Mouse (Mus musculus) urinary bladder, adult 2 months (tissue): Measurements from ENCODE around the gene Thumpd2. TPM values are rescaled to one million over a fixed set of nuclear protein-coding genes. Genes with fewer than 3 reads are reported as not detected.

Source experiments
- DNase-seq: peaks from one replicate; pipeline ENCODE4 v3.0.0; 2022; ENCODE audit warnings: low spot score
- polyA plus RNA-seq: library from polyadenylated mRNA; depleted of rRNA; stranded (reverse); fragments of >200 nt; gene quantifications from 2 replicates; pipeline ENCODE4 v1.2.3, GENCODE M21; 2012; rRNA removed

Thumpd2 gene
- 4.6 and 5.0 TPM in 2 replicates for polyA plus RNA-seq

DNA sequence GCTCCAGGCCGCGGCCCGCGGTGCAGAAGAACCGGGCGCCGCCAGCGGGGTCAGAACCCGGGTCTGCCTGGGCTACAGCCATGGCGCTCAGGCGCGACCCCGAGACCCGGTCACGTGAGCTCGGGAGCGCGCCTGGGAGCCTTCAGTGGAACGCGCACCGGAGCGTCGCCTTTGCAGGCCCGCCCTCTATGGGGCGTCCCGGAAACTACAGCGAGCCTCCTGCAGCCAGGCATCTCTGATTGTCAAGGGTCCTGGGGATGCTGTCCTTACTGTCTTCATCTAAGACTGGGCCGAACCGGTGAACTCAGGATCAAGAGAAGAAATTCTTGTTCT lies at the start of gene Thumpd2:
Thumpd2 (minus strand) TSS at position 104 of the 333 bp plus-strand sequence.
- DNase-seq: peak; percentile 80

DNA sequence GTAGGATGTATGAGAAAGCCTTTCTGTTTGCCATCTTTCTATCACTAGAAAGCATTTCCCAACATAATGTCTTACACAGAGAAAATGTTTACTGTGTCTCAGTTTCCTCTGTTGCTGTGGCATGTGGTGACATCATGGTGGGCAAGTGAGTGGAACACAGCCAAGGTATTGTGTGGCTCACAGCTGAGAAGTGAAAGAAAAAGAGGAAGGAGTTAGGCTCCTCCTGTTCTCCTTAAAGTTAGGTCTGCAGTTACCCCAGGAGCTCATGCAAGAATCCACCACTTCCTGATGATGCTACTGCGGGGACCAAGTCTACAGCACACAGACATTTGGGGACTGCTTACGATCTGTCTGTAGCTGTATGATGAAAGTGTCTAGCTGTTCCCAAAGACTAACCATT lies 39.4 kb upstream of the Thumpd2 start:
- DNase-seq: no peak

DNA sequence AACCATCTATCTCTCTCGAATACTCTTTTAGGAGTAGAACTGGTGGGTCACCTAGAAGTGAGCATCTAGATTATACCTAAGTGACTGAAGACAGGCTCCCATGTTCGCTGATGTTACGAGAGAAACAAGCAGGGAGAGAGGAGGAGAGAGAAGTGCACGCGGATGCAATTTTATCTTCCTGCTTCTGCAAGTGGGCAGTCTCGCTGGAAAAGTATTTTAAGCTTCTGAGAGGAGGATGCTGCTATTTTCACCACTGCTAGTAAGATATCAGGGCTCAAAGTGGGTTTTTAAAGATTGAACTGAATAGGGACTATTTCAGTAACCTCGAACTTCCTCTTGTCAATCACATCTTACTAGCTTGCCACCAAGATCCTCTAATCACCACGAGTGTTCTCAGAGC lies 38.0 kb upstream of the Thumpd2 start:
- DNase-seq: no peak

DNA sequence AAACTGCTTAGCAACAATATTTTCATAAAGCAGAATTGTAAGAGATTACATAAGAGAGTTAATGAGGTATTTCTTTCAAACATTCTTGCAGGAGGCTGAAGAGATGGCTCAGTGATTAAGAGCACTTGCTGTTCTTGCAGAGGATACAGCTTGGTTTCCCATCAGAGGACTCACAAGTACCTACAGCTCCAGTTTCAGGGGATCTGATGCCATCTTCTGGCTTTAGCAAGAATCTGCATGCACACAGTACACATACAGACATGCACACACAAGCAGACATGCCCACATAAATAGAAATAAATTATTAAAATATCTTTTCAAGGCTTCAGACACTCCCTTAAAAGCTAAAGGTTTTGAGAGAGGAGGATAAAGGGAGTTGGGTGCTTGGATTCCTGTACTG lies 33.6 kb upstream of the Thumpd2 start:
- no peak for DNase-seq

DNA sequence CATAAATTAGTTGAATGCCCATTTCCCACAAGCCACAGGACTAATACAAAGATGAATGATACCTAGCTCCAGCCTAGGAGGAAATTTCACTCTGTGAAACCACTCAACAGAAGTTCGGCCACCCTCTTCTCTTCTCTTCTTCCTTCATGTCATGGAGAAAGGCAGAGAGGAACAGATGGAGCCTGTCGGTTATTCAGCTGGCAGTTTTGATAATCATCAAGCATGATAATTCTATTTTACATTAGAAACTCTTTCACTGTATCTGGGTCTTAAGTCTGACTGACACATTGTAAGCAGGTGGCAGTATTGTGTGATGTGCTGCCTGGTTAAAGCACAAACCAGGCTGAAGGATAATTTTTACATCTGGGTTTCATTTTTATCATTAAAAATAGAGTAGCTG lies 31.6 kb upstream of the Thumpd2 start:
- no peak for DNase-seq

DNA sequence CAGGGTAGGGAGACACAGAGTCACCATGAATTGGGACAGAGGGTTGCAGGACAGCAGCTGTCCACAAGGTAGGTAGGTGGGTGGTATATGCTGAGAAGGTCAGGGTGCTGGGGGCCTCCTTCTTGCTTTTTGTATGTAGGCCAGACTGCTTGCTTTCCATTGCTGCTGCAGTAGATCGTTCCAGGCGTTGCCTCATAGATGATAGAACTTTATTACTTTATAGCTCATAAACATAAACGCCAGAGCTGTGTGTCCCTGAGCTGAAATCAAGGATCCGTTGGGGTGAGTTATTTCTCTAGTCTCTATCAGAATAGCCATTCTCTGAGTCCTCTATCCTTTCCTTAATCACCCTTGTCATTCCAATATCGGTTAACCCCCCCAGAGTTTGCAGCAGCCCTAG lies 27.9 kb upstream of the Thumpd2 start:
- DNase-seq: no peak

DNA sequence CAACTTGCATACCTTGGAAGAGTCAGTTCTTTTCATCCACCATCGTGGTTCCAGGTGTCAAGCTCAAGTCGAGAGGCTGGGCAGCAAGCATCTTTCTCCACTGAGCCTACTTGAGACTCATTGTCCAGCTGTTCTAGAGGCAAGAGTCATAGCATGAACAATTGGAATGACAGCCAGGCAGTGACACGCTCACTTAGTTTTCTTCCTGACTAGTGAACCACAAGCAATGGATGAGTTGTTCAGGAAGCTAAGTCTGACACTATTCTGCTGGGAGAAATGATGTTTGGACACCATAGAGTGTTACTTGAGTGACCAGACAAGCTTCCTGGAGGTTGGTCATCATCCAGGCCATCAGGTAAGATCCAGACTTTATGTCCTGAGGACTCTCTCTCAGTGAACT lies 24.0 kb upstream of the Thumpd2 start:
- DNase-seq: no peak

DNA sequence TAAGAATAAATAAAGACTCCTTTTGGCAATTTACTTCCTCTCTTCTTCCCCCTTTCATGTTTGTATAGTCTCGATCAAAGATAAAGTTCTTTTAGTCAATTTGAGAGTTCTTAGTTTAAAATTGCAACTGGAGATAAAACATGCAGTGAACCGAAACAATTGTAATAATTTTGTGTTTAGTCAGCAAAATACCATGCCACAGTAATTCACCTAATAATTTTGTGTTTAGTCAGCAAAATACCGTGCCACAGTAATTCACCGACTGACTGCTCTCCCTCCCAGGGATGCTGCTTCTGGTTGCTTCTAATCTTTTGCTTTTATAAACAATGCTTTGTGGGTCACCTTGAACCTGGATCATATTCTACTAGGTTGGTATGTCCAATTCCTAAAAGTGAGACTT lies 22.9 kb upstream of the Thumpd2 start:
- DNase-seq: no peak

DNA sequence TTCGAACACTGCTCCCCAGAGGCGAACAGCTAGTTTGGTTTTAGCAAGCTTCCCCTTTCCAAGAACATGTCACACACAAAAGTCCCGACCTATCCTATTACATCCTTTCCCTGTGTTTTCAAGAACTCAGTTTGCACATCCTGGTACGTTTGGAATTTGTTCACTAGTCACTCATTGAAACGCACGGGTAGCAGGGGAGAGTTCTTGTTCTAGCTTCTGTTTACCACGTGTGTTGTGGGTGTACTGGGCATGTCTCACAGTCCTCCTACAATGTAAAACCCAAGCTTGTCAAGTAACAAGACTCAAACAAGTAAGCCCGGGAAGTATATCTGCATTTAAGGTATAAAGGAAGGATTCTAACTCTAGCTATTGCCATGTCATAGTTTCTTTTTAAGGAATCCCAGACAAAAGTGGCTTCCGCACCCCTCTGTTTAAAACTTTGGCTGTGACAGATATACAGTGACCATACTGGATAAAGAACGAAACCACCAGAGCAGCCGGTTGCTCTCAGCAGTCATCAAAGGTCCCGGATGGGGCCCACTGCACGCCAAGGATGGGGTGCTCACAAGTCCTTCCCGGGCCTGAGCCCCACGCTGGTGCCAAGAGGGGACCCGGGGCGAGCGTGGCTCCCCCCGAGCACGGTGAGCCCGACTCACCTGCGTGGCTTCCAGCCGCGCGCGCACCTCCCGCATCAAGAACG lies 453 bp downstream of the Thumpd2 start:
- no peak for DNase-seq

DNA sequence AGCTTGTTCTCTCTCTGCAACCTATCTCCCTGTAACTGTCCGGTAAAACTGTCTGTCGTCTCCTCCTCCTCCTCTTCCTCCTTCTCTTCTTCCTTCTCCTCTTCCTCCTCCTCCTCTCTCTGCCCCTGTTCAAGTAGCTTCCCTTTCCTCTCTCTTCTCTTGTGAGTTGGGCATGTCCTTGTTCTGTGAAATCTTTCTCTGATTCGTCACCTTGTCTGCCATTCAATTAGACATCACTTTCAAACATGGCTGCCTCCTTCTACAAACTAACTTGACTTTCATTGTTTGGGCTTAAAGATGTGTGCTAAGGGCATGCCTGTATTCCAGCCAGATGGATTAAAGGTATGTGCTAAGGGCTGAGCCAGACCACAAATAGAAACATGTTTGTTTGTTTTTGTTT lies 1.5 kb downstream of the Thumpd2 start:
- DNase-seq: no peak

DNA sequence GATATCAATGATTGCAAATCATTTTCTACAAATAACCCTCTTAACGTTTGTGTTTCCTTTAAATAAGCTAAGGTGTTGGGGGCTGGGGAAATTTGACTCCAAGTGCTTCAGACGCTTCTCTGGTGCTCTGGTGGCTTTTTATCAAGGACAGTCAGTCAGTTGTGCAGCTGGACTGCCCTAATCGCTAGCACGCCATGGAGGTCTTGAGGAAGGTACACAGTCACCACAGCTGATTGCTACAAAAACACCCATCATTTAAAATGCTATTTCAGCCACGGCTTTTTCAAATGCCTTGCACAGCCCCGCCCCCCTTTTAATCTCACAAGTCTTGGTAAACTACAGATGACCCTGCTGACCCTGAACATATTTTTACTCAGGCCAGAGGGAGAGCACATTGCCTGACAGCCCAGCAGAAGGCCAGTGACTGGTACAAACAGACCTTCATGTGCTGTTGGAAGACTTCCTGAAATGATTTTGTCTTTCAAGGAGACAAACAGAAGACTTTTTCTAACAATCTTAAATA lies 2.5 kb downstream of the Thumpd2 start:
- DNase-seq: no peak

DNA sequence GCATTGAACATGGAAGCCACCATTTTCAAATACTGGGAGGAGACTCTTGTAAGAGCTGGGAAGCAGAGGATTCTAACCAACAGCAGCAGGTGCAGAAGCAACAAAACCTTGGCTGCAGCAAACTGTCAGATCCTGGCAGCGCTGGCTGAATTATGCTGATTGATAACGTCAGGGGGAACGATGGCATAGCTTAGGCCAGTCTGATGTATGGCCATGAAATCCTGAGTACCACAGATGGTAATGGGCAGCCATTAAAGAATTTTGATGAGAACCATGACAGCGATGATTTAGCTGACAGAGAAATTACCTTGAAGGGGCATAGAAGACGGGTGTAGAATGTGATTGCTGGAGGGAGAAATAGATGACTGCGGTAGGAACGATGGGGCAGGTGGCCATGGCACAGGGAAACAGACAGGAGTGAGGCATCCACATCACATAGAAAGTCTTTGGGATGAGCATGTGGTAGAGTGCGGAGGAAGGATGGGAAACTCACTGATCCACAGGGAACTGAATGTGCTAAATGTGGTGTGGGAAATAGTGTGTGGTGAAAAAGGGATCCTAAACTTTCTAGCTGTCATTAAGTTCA lies 8.0 kb downstream of the Thumpd2 start:
- DNase-seq: no peak

DNA sequence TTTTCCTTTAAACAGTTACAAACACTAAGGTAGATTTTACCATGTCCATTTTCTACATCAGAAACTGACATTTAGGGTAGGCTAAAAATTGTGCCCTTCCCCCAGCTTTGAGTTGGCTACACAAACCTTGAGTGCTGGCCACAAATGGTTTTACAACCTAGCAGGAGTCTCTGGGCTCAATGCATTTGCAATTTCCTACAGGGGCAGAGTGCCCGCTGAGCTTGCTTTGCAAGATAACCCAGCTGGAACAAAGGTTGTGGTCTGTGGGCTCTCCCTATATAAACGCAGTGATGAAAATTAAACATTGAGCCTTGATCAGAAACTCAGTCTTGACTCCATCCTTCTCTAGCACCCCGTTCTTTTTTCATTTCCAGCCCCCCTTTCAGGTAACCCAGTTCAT lies 8.8 kb downstream of the Thumpd2 start:
- no peak for DNase-seq

DNA sequence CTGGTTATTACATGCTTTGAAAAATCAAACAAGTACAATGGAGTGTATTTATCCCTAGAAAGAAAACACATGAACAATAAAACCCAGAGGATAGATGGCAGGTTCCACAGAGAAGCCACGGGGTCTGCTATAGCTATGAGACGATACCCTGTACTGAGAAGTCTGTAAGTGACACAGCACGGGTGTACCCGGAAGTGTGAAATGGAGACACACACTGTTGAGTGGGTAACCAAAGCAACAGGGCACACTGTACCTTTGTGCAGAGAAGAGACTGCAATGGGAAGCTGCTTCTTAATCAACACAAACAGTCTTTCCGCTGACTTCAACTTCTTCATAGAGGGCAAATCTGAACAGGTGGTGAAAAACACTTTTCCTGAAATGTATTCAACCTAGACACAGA lies 9.4 kb downstream of the Thumpd2 start:
- no peak for DNase-seq

DNA sequence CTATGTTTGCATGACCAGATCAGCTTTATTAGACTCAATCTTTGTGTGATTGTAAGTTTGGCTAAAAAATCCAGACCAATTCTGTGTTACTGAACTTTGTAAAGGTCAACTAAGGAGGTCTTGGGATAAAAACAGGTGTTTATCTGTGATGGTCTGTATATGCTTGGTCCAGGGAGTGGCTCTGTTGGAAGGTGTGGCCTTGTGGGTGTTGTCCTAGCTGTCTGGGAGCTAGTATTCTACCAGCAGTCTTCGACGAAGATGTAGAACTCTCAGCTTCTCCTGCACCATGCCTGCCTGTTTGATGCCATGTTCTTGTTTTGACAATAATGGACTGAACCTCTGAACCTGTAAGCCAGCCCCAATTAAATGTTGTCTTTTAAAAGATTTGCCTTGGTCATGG lies 11.6 kb downstream of the Thumpd2 start:
- DNase-seq: no peak

DNA sequence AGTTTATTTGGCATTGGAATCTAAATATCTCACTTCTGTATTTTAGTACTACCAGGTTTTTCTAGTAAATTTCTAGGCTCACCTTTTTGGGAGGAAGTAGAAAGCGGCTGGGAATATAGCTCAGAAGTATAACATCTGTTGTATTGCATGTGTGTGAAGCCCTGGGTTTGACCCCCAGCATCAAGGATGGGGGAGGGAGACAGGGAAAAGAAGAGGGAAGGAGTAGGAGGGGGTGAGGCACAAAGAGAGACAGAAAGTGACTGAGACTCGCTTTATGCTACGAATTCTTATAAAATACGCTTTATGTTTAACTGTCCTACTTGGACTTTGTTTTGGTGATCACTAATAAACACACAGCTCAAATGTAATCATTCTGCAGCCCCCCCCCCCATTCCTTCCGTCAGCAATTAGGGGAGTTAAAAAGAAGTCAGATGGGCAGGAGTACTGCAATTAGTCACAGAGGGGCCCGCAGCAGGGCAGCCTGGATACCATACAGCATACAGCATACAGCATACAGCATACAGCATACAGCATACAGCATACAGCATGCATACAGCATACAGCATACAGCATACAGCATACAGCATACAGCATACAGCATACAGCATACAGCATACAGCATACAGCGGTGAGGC lies 16.8 kb downstream of the Thumpd2 start:
- DNase-seq: no peak

DNA sequence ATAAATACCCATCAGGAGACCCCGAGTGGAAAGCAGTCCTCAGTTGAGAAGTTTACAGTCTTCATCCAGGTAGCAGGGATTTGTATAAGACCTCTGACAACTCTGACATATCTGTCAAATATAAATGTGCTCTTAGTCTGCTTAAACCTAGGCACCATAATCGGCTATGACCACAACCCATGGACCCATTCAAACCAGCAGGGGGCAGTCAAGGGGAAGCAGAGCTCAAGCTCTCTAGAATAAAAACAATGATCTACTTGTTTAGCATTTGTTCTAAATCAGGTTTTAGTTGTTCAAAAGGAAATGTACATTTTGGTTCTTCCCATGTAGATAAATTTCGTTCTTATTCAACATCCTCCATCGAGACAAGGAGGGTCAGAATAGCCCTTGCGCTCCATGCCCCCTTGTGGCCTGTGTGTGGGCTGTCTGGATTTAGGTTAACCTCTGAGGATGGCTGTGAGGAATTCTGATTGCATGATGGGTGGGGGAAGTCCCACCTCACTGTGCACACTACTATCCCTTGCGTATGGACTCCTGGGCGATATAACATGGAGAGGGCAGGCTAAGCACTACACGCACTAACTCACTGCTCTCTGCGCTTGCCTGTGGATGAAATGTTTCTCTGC lies 19.2 kb downstream of the Thumpd2 start:
- DNase-seq: no peak

DNA sequence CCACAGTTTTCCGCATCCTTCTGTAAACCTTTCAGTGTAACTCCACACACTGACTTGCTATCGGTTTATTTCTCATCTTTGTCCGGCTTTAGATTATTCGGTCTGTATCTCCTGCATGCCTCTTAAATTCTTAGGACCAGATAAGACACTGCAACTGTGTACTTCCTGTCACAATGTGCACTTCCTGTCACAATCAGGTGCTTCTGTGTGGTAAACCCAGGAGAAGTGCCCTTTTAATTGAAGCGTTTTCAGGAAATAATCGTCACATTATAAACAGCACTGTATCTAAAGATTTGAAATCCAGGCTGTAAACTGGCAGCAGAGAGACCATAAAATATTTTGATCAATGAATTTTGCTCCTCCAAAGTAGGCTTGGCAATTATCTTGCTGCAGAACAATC lies 19.8 kb downstream of the Thumpd2 start:
- DNase-seq: no peak

DNA sequence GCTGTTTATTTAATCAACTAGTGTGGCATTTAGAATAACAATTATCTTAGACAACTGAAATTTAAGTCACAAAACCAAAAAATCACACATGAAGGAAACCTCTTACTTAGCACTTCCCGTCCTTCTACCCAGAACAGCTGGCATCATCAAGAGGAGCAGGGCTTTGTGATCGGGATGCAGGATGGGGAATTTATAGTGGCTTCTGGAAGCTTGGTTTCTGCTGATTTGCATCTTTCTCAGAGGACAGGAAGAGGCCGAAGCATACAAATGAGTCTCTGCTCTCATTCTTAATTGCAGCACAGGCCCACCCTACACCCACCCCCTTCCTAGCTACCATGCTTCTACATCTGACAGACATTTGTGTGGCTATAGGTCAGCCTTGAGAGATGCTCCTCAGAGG lies 20.5 kb downstream of the Thumpd2 start:
- DNase-seq: no peak

DNA sequence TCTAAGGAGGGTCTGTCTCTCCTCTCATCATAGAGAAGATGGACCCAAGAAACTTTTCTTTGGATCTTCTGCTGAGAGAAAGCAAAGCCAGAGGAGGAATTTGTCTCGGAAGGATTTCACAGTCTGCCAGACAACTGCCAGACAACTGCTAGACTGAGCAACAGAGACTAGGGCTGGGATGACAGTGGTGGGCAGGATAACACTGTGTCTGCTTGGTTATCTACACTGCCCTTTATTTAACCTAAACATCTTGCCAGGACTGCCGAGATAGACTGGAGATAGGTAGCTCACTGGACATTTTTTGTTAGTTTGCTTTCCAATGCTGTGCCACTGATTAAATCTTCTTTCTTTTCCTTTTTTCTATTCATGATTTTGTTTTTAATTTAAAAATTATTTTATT lies 23.2 kb downstream of the Thumpd2 start:
- no peak for DNase-seq

DNA sequence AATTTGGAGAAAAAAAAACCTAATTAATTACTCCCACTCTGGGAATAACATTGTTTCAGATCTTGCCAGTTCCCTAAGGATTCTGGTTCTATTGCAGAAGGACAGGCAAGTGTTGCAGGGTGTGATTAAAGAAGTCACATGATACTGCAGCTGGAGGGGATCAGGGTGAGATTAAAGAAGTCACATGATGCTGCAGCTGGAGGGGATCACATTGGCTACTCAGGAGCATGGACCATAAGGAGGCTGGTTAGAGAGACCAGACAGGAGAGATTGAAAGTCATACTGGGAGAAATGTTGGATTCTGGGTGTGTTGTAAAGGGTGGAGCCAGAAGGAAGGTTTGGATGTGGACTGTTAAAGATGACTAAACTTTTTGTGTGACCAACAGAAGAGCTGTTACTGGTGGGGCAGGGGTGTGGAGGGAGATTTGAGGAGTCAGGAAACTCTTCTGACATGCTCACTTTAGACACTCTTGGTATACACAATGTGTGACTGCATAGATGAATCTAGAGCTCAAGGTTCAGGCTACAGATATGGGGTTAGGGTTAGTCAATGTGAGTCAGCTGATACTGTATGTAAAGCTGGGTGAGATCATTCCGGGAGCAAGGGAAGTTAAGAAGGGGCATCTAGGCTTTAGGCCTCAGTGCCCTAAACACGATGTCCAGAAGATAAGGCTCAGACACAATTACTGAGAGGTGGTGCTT lies 26.0 kb downstream of the Thumpd2 start:
- DNase-seq: no peak

DNA sequence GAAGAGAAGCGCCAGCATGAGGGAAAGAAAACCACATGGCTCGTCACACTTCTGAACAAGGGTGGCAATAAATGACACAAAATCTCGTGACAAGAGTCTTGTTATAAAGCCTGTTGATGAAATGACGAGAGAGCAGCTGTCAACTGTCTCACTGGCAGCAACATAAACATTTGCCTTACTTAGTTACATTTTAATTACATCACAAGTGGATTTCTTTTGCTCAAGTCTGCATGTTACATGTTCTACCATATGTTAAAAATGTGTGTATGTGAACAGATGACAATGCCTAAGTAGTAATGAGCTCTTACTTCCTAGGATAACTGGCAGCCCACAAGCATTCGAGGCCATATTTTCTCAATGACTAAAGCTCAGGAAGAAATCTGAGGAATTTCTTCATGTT lies 29.5 kb downstream of the Thumpd2 start:
- DNase-seq: no peak
